Mouse (Mus musculus): ENCODE measurements around the gene Zmym1. TPM values are rescaled to one million over a fixed set of nuclear protein-coding genes. Genes with fewer than 3 reads are reported as not detected.
"Not testable (repeated sequence)": the region's sequence is repeated elsewhere in the genome, so short reads cannot be mapped to it uniquely, and the experiment has no call there.

Gene Zmym1
- polyA plus RNA-seq, 1 experiment from 2014 or later: 19.3 TPM

- no peaks in the 10 kb centered on the region for H3K27me3 ChIP-seq (ENCODE audit: control insufficient read depth, insufficient read depth, low read depth, low read length)
- peaks cover 11% of the 10 kb centered on the region for H3K36me3 ChIP-seq (ENCODE audit: control insufficient read depth, insufficient read depth, low read length)
- H3K9ac ChIP-seq (ENCODE audit: low read length): no peak overlapping the region
- H3K4me2 ChIP-seq (ENCODE audit: low read depth, low read length): peak overlapping the region; percentile 69
- WGBS: 10% methylated on average over 13 of the region's 13 CpGs
- no peaks in the 10 kb centered on the region for H3K9me3 ChIP-seq (ENCODE audit: control insufficient read depth, low read length)
- peaks cover 17% of the 10 kb centered on the region for H3K4me1 ChIP-seq (replicated peaks; ENCODE audit: control insufficient read depth, insufficient read depth, low read length)
- H3K4me3 ChIP-seq (ENCODE audit: low read length): peak overlapping the region; percentile 83
- ATAC-seq (ENCODE audit: low read depth): no peak
- no peak overlapping the region; the same call in 1 of the 2 replicates for H3K27ac ChIP-seq (ENCODE audit: low read length)
Observed at GRCm38 (mm10) chr4:127020411-127021150, 40.4 kb downstream of the Zmym1 start.

GRCm38 (mm10) chr4:127016366-127016765, 44.6 kb downstream of the Zmym1 start:
- ATAC-seq (ENCODE audit: low read depth): no peak
- Histone ChIP-seq H3K9me3 (ENCODE audit: control insufficient read depth, low read length) (no peaks in the 10 kb centered on the region), H3K4me3 (ENCODE audit: low read length) (no peak overlapping the region), H3K36me3 (ENCODE audit: control insufficient read depth, insufficient read depth, low read length) (no peaks in the 10 kb centered on the region), H3K27ac (ENCODE audit: low read length) (no peak overlapping the region), H3K4me1 (replicated peaks; ENCODE audit: control insufficient read depth, insufficient read depth, low read length) (peaks cover 4% of the 10 kb centered on the region), H3K27me3 (ENCODE audit: control insufficient read depth, insufficient read depth, low read depth, low read length) (no peaks in the 10 kb centered on the region), H3K4me2 (ENCODE audit: low read depth, low read length) (no peak overlapping the region), H3K9ac (ENCODE audit: low read length) (no peak overlapping the region)
- 75% methylated on average over 4 of the region's 4 CpGs for WGBS

GRCm38 (mm10) chr4:127015294-127015993, 45.5 kb downstream of the Zmym1 start:
- not testable (repeated sequence) for H3K27ac ChIP-seq (ENCODE audit: low read length); H3K4me1 ChIP-seq (replicated peaks; ENCODE audit: control insufficient read depth, insufficient read depth, low read length); H3K9ac ChIP-seq (ENCODE audit: low read length)

GRCm38 (mm10) chr4:127005113-127005936, 55.6 kb downstream of the Zmym1 start:
- Histone ChIP-seq H3K9ac (ENCODE audit: low read length) (peak overlapping the region; percentile 27), H3K9me3 (ENCODE audit: control insufficient read depth, low read length) (no peaks in the 10 kb centered on the region), H3K4me1 (replicated peaks; ENCODE audit: control insufficient read depth, insufficient read depth, low read length) (peaks cover 4% of the 10 kb centered on the region), H3K27ac (ENCODE audit: low read length) (no peak overlapping the region), H3K4me2 (ENCODE audit: low read depth, low read length) (peak overlapping the region; percentile 48), H3K36me3 (ENCODE audit: control insufficient read depth, insufficient read depth, low read length) (no peaks in the 10 kb centered on the region), H3K27me3 (ENCODE audit: control insufficient read depth, insufficient read depth, low read depth, low read length) (peaks cover 2% of the 10 kb centered on the region; the same call in 1 of the 2 replicates), H3K4me3 (ENCODE audit: low read length) (peak overlapping the region; percentile 32)
- 16% methylated on average over 25 of the region's 25 CpGs for WGBS
- peak; percentile 54; the same call in 1 of the 2 replicates for ATAC-seq (ENCODE audit: low read depth)

More at GRCm38 (mm10) chr4:127015294-127015993, 45.5 kb downstream of the Zmym1 start:
- H3K4me2 ChIP-seq (ENCODE audit: low read depth, low read length); H3K9me3 ChIP-seq (ENCODE audit: control insufficient read depth, low read length); H3K27me3 ChIP-seq (ENCODE audit: control insufficient read depth, insufficient read depth, low read depth, low read length); H3K36me3 ChIP-seq (ENCODE audit: control insufficient read depth, insufficient read depth, low read length): not testable (repeated sequence)
- 15% methylated on average over 14 of the region's 26 CpGs for WGBS
- H3K4me3 ChIP-seq (ENCODE audit: low read length): peak overlapping the region; percentile 42
- peak; percentile 97 for ATAC-seq (ENCODE audit: low read depth)

DNA sequence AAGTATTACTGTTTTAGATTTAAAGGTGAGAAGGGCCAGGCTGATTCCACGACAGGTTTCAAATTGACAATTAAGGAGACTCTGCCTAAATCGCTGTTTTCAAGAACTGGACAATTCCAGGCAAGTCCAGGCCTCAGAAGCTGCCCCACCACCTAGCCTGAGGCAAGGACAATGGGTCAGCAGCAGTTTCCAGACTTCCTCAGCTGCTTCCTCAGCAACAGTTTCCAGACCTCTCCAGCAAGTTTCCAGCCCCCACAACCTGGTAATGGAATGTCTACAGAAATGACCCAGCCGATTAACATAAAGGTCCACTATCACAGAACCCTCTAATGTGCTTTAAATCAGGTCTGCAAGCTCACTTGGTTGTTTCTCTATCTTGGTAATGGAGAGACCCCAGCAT, 56.6 kb downstream of the Zmym1 start:
- Histone ChIP-seq H3K4me3 (ENCODE audit: low read length) (no peak overlapping the region), H3K27me3 (ENCODE audit: control insufficient read depth, insufficient read depth, low read depth, low read length) (peaks cover 2% of the 10 kb centered on the region; the same call in 1 of the 2 replicates), H3K4me2 (ENCODE audit: low read depth, low read length) (no peak overlapping the region), H3K36me3 (ENCODE audit: control insufficient read depth, insufficient read depth, low read length) (no peaks in the 10 kb centered on the region), H3K9ac (ENCODE audit: low read length) (no peak overlapping the region), H3K4me1 (replicated peaks; ENCODE audit: control insufficient read depth, insufficient read depth, low read length) (peaks cover 4% of the 10 kb centered on the region), H3K9me3 (ENCODE audit: control insufficient read depth, low read length) (no peaks in the 10 kb centered on the region), H3K27ac (ENCODE audit: low read length) (no peak overlapping the region)
- ATAC-seq (ENCODE audit: low read depth): no peak
- 77% methylated on average over 3 of the region's 3 CpGs for WGBS

- Histone ChIP-seq H3K27me3 (ENCODE audit: control insufficient read depth, insufficient read depth, low read depth, low read length) (peaks cover 2% of the 10 kb centered on the region; the same call in 1 of the 2 replicates), H3K4me2 (ENCODE audit: low read depth, low read length) (no peak overlapping the region), H3K9me3 (ENCODE audit: control insufficient read depth, low read length) (no peaks in the 10 kb centered on the region), H3K9ac (ENCODE audit: low read length) (no peak overlapping the region), H3K4me3 (ENCODE audit: low read length) (no peak overlapping the region), H3K4me1 (replicated peaks; ENCODE audit: control insufficient read depth, insufficient read depth, low read length) (peaks cover 4% of the 10 kb centered on the region), H3K36me3 (ENCODE audit: control insufficient read depth, insufficient read depth, low read length) (no peaks in the 10 kb centered on the region), H3K27ac (ENCODE audit: low read length) (no peak overlapping the region)
- ATAC-seq (ENCODE audit: low read depth): no peak
- WGBS: 51% methylated on average over 8 of the region's 8 CpGs
Observed at GRCm38 (mm10) chr4:127000601-127001105, 60.3 kb downstream of the Zmym1 start.

GRCm38 (mm10) chr4:126999372-126999771, 61.6 kb downstream of the Zmym1 start:
- 95% methylated on average over 16 of the region's 16 CpGs for WGBS
- H3K4me1 ChIP-seq (replicated peaks; ENCODE audit: control insufficient read depth, insufficient read depth, low read length); H3K27ac ChIP-seq (ENCODE audit: low read length); ATAC-seq (ENCODE audit: low read depth); H3K9me3 ChIP-seq (ENCODE audit: control insufficient read depth, low read length); H3K4me2 ChIP-seq (ENCODE audit: low read depth, low read length); H3K9ac ChIP-seq (ENCODE audit: low read length); H3K36me3 ChIP-seq (ENCODE audit: control insufficient read depth, insufficient read depth, low read length); H3K4me3 ChIP-seq (ENCODE audit: low read length); H3K27me3 ChIP-seq (ENCODE audit: control insufficient read depth, insufficient read depth, low read depth, low read length): not testable (repeated sequence)
